8 mouse cellular contexts compared by ENCODE assay signal in the genomic region with DNA sequence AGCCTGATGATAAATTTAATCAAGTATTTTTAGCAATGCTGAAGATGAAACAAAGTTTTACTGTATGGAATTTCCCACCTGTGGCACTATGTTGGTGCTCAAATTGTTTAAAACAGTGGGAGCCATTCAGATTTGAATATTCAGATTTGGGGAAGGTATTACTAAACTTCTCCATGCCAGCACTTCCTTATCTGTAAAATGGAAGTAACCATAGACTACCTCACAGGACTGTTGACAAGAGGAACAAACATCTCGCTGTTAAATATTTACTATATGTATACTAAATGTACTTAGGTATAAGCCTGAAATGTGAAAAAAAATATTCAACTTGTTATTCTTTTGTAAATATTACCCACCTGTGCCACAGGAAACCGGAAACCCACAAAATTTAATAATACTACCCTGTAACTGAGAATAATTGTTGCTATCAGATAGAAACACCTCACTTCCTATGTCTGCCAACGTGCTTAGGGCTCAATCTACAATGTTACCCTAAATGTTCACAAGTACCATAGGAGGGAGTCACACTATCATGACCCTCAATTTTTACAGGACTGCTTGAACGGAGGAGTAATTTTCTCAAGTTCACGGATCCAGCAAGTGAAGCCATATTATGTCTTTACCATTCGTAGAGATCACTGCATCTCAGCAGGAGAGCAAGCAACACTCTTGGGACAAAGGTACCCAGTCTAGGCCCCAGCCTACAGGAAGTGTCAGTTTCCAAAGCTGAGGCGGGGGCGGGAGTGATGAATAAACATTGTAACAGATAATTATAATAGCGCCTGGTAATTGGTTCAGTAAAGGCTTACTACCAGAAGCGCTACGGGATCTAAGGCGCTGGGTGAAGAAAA. TPM values are rescaled to one million over a fixed set of nuclear protein-coding genes. Genes with fewer than 3 reads are reported as not detected.
DNase-seq lines count a peak whose midpoint lies in the region; ATAC-seq and TF ChIP-seq lines count a peak whose summit lies in the region.

No protein-coding gene starts in this region.

- H3K4me1 ChIP-seq in heart, embryonic 10.5 days = peaks cover 21% of the 10 kb centered on the region
- H3K4me1 ChIP-seq in E14TG2a.4 (replicated peaks; ENCODE audit: low read depth, low read length) = peaks cover 30% of the 10 kb centered on the region
- H3K4me1 ChIP-seq in forebrain, postnatal 0 days (ENCODE audit: insufficient read depth) = no peaks in the 10 kb centered on the region

- H3K79me2 ChIP-seq in macrophage (ENCODE audit: inconsistent target) = no peaks in the 10 kb centered on the region; the same call in 1 of the 2 replicates

- peak; percentile 47 for ATAC-seq in forebrain, postnatal 0 days

- no peak for DNase-seq in heart, embryonic 10.5 days (ENCODE audit: low spot score)
- DNase-seq in heart, postnatal 25 days (ENCODE audit: low spot score) = no peak
- DNase-seq in forebrain, postnatal 0 days = no peak
- DNase-seq in ovary, postnatal 36 days (ENCODE audit: low spot score) = no peak
- no peak for DNase-seq in adrenal gland, adult 8-10 months
- no peak for DNase-seq in thymus, adult 18-20 months

- no peaks in the 10 kb centered on the region for H3K9me3 ChIP-seq in heart, embryonic 10.5 days
- no peaks in the 10 kb centered on the region for H3K9me3 ChIP-seq in E14TG2a.4 (ENCODE audit: low read length)
- no peaks in the 10 kb centered on the region for H3K9me3 ChIP-seq in forebrain, postnatal 0 days (ENCODE audit: low read length)

- peak overlapping the region; percentile 80 for H3K4me3 ChIP-seq in heart, embryonic 10.5 days
- H3K4me3 ChIP-seq in E14TG2a.4 (replicated peaks; ENCODE audit: low read length) (peak overlapping the region; percentile 96), macrophage (ENCODE audit: inconsistent target) (peak overlapping the region; percentile 43)
- peak overlapping the region; percentile 83 for H3K4me3 ChIP-seq in forebrain, postnatal 0 days (ENCODE audit: low read depth, low read length)

- WGBS in heart, embryonic 10.5 days = 17% methylated on average over 12 of the region's 12 CpGs
- WGBS in forebrain, postnatal 0 days = 16% methylated on average over 12 of the region's 12 CpGs
- 1% methylated on average over 12 of the region's 12 CpGs for WGBS in macrophage (ENCODE audit: missing documents)

- peak overlapping the region; percentile 93 for H3K27ac ChIP-seq in heart, embryonic 10.5 days
- peak overlapping the region; percentile 17; the same call in 1 of the 2 replicates for H3K27ac ChIP-seq in forebrain, postnatal 0 days (ENCODE audit: low read depth, low read length)
- H3K27ac ChIP-seq in macrophage = peak overlapping the region; percentile 39

- H3K27me3 ChIP-seq in heart, embryonic 10.5 days (ENCODE audit: insufficient read depth, poor library complexity, severe bottlenecking) = no peaks in the 10 kb centered on the region
- H3K27me3 ChIP-seq in E14TG2a.4 (ENCODE audit: insufficient read depth, low read length) = no peaks in the 10 kb centered on the region
- H3K27me3 ChIP-seq in forebrain, postnatal 0 days (ENCODE audit: insufficient read depth, low read length) = no peaks in the 10 kb centered on the region

- intact Hi-C loops in heart, postnatal 25 days (cut with DNase I) = no loop called here

- peaks cover 24% of the 10 kb centered on the region for H3K36me3 ChIP-seq in heart, embryonic 10.5 days
- H3K36me3 ChIP-seq in E14TG2a.4 (ENCODE audit: insufficient read depth, low read length) = peaks cover 28% of the 10 kb centered on the region
- peaks cover 10% of the 10 kb centered on the region for H3K36me3 ChIP-seq in forebrain, postnatal 0 days (ENCODE audit: insufficient read depth)
- H3K36me3 ChIP-seq in macrophage (ENCODE audit: inconsistent target) = peaks cover 22% of the 10 kb centered on the region

- H3K4me2 ChIP-seq in forebrain, postnatal 0 days (ENCODE audit: low read depth) = peak overlapping the region; percentile 91

- no peak for TF ChIP-seq CTCF in E14TG2a.4 (conservative IDR thresholded peaks at IDR 0.05; ENCODE audit: low read length)
- no peak for TF ChIP-seq CTCF in forebrain, postnatal 0 days (IDR thresholded peaks at IDR 0.05; ENCODE audit: low read depth)

- peak overlapping the region; percentile 81 for H3K9ac ChIP-seq in forebrain, postnatal 0 days

RNA-seq across cellular contexts. Expression of gene Lrp10, which starts 0.6 kb away (rescaled TPM):
- polyA plus RNA-seq in heart, embryonic 10.5 days (2016; fragmentation: Nextera tagmentation; extraction: Ambion mirVana) = 44.8 and 51.0 TPM in 2 replicates
- total RNA-seq in heart, postnatal 25 days (2021) = 10 to 100 TPM; 53.9 to 59.8 TPM
- 39.6 and 45.8 TPM in 2 replicates for total RNA-seq in forebrain, postnatal 0 days (2014; rRNA removed)
- polyA plus RNA-seq in forebrain, postnatal 0 days (2015; fragmentation: Nextera tagmentation; extraction: Ambion mirVana) = 38.0 and 38.5 TPM in 2 replicates
- 100 to 1,000 TPM in 1 of 26 experiments, 10 to 100 TPM in 25; 19.0 to 108 (median 46.7) TPM for total RNA-seq in macrophage (2018; cell fraction: chromatin; rRNA removed)
- 100 to 1,000 TPM in 4 of 26 experiments, 10 to 100 TPM in 22; 52.0 to 112 (median 79.2) TPM for total RNA-seq in macrophage (2018; cell fraction: cytosol; rRNA removed)
- total RNA-seq in macrophage (2018; cell fraction: nucleus; rRNA removed) = 100 to 1,000 TPM in 13 of 26 experiments, 10 to 100 TPM in 13; 53.0 to 172 (median 101) TPM
- 48.6 to 72.9 TPM (median 53.7 TPM) in 3 replicates for polyA plus RNA-seq in macrophage (2018)
- total RNA-seq in adrenal gland, adult 8-10 months (2022) = 100 to 1,000 TPM; 119 to 147 (median 137) TPM

RNA-seq across cellular contexts. Expression of gene Rem2, which starts 12.6 kb away (rescaled TPM):
- 2.4 and 3.8 TPM in 2 replicates for polyA plus RNA-seq in heart, embryonic 10.5 days (2016; fragmentation: Nextera tagmentation; extraction: Ambion mirVana)
- not detected for total RNA-seq in heart, postnatal 25 days (2021)
- 25.5 and 31.0 TPM in 2 replicates for total RNA-seq in forebrain, postnatal 0 days (2014; rRNA removed)
- polyA plus RNA-seq in forebrain, postnatal 0 days (2015; fragmentation: Nextera tagmentation; extraction: Ambion mirVana) = 22.5 and 28.0 TPM in 2 replicates
- total RNA-seq in macrophage (2018; cell fraction: chromatin; rRNA removed) = not detected
- total RNA-seq in macrophage (2018; cell fraction: cytosol; rRNA removed) = under 1 TPM in 3 of 26 experiments, not detected in 23; 0.19 to 0.22 (median 0.19) TPM
- total RNA-seq in macrophage (2018; cell fraction: nucleus; rRNA removed) = 1 to 10 TPM in 1 of 26 experiments, under 1 TPM in 2, not detected in 23; 0.32 to 1.4 (median 0.54) TPM
- polyA plus RNA-seq in macrophage (2018) = not detected in 3 replicates
- total RNA-seq in adrenal gland, adult 8-10 months (2022) = 1 to 10 TPM in 1 of 4 experiments, under 1 TPM in 3; 0.25 to 1.9 (median 0.45) TPM

RNA-seq across cellular contexts. Expression of gene Mmp14, which starts 31.9 kb away (rescaled TPM):
- polyA plus RNA-seq in heart, embryonic 10.5 days (2016; fragmentation: Nextera tagmentation; extraction: Ambion mirVana) = 80.3 and 108 TPM in 2 replicates
- total RNA-seq in heart, postnatal 25 days (2021) = 10 to 100 TPM; 16.5 to 23.6 TPM
- 29.0 and 40.7 TPM in 2 replicates for total RNA-seq in forebrain, postnatal 0 days (2014; rRNA removed)
- 32.5 and 39.1 TPM in 2 replicates for polyA plus RNA-seq in forebrain, postnatal 0 days (2015; fragmentation: Nextera tagmentation; extraction: Ambion mirVana)
- 100 to 1,000 TPM in 17 of 26 experiments, 10 to 100 TPM in 7, 1 to 10 TPM in 2; 6.7 to 532 (median 155) TPM for total RNA-seq in macrophage (2018; cell fraction: chromatin; rRNA removed)
- 100 to 1,000 TPM in 14 of 26 experiments, 10 to 100 TPM in 10, 1 to 10 TPM in 2; 9.2 to 351 (median 147) TPM for total RNA-seq in macrophage (2018; cell fraction: cytosol; rRNA removed)
- 100 to 1,000 TPM in 18 of 26 experiments, 10 to 100 TPM in 8; 13.6 to 816 (median 329) TPM for total RNA-seq in macrophage (2018; cell fraction: nucleus; rRNA removed)
- 19.5 to 30.7 TPM (median 25.0 TPM) in 3 replicates for polyA plus RNA-seq in macrophage (2018)
- 10 to 100 TPM; 34.8 to 49.0 (median 44.5) TPM for total RNA-seq in adrenal gland, adult 8-10 months (2022)

RNA-seq across cellular contexts. Expression of gene Mrpl52, which starts 36.6 kb away (rescaled TPM):
- 222 and 228 TPM in 2 replicates for polyA plus RNA-seq in heart, embryonic 10.5 days (2016; fragmentation: Nextera tagmentation; extraction: Ambion mirVana)
- total RNA-seq in heart, postnatal 25 days (2021) = 100 to 1,000 TPM; 114 to 121 TPM
- 151 and 217 TPM in 2 replicates for total RNA-seq in forebrain, postnatal 0 days (2014; rRNA removed)
- 277 and 336 TPM in 2 replicates for polyA plus RNA-seq in forebrain, postnatal 0 days (2015; fragmentation: Nextera tagmentation; extraction: Ambion mirVana)
- total RNA-seq in macrophage (2018; cell fraction: chromatin; rRNA removed) = 100 to 1,000 TPM in 6 of 26 experiments, 10 to 100 TPM in 20; 17.6 to 207 (median 72.8) TPM
- total RNA-seq in macrophage (2018; cell fraction: cytosol; rRNA removed) = 100 to 1,000 TPM; 115 to 228 (median 161) TPM
- 100 to 1,000 TPM in 4 of 26 experiments, 10 to 100 TPM in 22; 30.9 to 136 (median 67.5) TPM for total RNA-seq in macrophage (2018; cell fraction: nucleus; rRNA removed)
- polyA plus RNA-seq in macrophage (2018) = 40.3 to 199 TPM (median 94.6 TPM) in 3 replicates
- 100 to 1,000 TPM; 179 to 219 (median 209) TPM for total RNA-seq in adrenal gland, adult 8-10 months (2022)

RNA-seq across cellular contexts. Expression of gene Slc7a7, which starts 45.8 kb away (rescaled TPM):
- 6.2 and 8.4 TPM in 2 replicates for polyA plus RNA-seq in heart, embryonic 10.5 days (2016; fragmentation: Nextera tagmentation; extraction: Ambion mirVana)
- 1 to 10 TPM; 7.7 to 7.9 TPM for total RNA-seq in heart, postnatal 25 days (2021)
- total RNA-seq in forebrain, postnatal 0 days (2014; rRNA removed) = 2.2 and 3.4 TPM in 2 replicates
- polyA plus RNA-seq in forebrain, postnatal 0 days (2015; fragmentation: Nextera tagmentation; extraction: Ambion mirVana) = 2.8 and 3.2 TPM in 2 replicates
- total RNA-seq in macrophage (2018; cell fraction: chromatin; rRNA removed) = 10 to 100 TPM; 15.0 to 82.0 (median 43.4) TPM
- total RNA-seq in macrophage (2018; cell fraction: cytosol; rRNA removed) = 100 to 1,000 TPM in 1 of 26 experiments, 10 to 100 TPM in 25; 33.4 to 102 (median 60.1) TPM
- 10 to 100 TPM; 31.1 to 77.3 (median 52.1) TPM for total RNA-seq in macrophage (2018; cell fraction: nucleus; rRNA removed)
- 39.3 to 48.7 TPM (median 48.3 TPM) in 3 replicates for polyA plus RNA-seq in macrophage (2018)
- 1 to 10 TPM; 4.6 to 8.5 (median 6.4) TPM for total RNA-seq in adrenal gland, adult 8-10 months (2022)

Comparison
In these comparisons a context has a peak if more than half of its experiments do, and no peak if none do; other contexts are left out.
1. H3K27ac ChIP-seq: peak in every context shown above with its lines; median percentile 93 in heart, embryonic 10.5 days; 39 in macrophage; 17 in forebrain, postnatal 0 days.
2. H3K4me3 ChIP-seq: peak in every context shown above with its lines; median percentile 96 in E14TG2a.4; 83 in forebrain, postnatal 0 days; 80 in heart, embryonic 10.5 days; 43 in macrophage.